Mouse (Mus musculus) ovary, postnatal 10 days (tissue): ENCODE measurements around the gene Il11ra1.
"Not testable (repeated sequence)": the region's sequence is repeated elsewhere in the genome, so short reads cannot be mapped to it uniquely, and the experiment has no call there.

ENCODE experiments used
- DNase-seq: peaks from one replicate; pipeline ENCODE4 v3.0.0; 2022; ENCODE audit warnings: low spot score

The Il11ra1 gene

GRCm38 (mm10) chr4:41783197-41783596 lies 83.4 kb downstream of the Il11ra1 start:
- not testable (repeated sequence) for DNase-seq
